Mouse (Mus musculus) hindbrain, embryonic 11.5 days (tissue): Measurements from ENCODE around the gene Satl1. TPM values are rescaled to one million over a fixed set of nuclear protein-coding genes. Genes with fewer than 3 reads are reported as not detected.
A peak's percentile ranks its signal among the peaks of the same experiment; 100 is the strongest.

Experiments
- ATAC-seq: fragments of 200-750 bp; cut with Nextera tagmentation; 2 replicates; pipeline ENCODE4 v1.8.0; 2017; ENCODE audit warnings: mild to moderate bottlenecking, moderate TSS enrichment, moderate library complexity; ENCODE audit not compliant: low FRiP score
- DNase-seq: peaks from one replicate; pipeline ENCODE4 v3.0.0-alpha.2; 2015; ENCODE audit warnings: low spot score
- H3K27ac ChIP-seq: fragments of 300-500 bp; sonication (generic); 2 replicates; pipeline ENCODE4 v1.5.1; 2014; ENCODE audit warnings: mild to moderate bottlenecking, low read depth, low read length
- H3K27me3 ChIP-seq: fragments of 300-500 bp; sonication (generic); 2 replicates; pipeline ENCODE4 v1.6.1; 2014; ENCODE audit warnings: mild to moderate bottlenecking, low read length, moderate library complexity, mixed read lengths; ENCODE audit not compliant: control insufficient read depth, insufficient read depth
- H3K36me3 ChIP-seq: fragments of 300-500 bp; sonication (generic); 2 replicates; pipeline ENCODE4 v1.6.1; 2014; ENCODE audit warnings: mild to moderate bottlenecking, low read length, moderate library complexity, mixed read lengths; ENCODE audit not compliant: control insufficient read depth, insufficient read depth
- H3K4me1 ChIP-seq: fragments of 300-500 bp; sonication (generic); replicated peaks from 2 replicates; pipeline ENCODE4 v1.6.1; 2014; ENCODE audit warnings: low read length, mixed read lengths; ENCODE audit not compliant: control insufficient read depth, insufficient read depth
- H3K4me2 ChIP-seq: fragments of 300-500 bp; sonication (generic); replicated peaks from 2 replicates; pipeline ENCODE4 v1.6.1; 2014; ENCODE audit warnings: mild to moderate bottlenecking, low read depth, low read length
- H3K4me3 ChIP-seq: fragments of 300-500 bp; sonication (generic); 2 replicates; pipeline ENCODE4 v1.5.1; 2014; ENCODE audit warnings: low read depth, low read length
- H3K9ac ChIP-seq: fragments of 300-500 bp; sonication (generic); 2 replicates; pipeline ENCODE4 v1.6.1; 2014; ENCODE audit warnings: low read depth, low read length
- H3K9me3 ChIP-seq: fragments of 300-500 bp; sonication (generic); 2 replicates; pipeline ENCODE4 v1.6.1; 2016; ENCODE audit warnings: low read length; ENCODE audit not compliant: control insufficient read depth
- WGBS: fragments of 180-500 bp; shearing (Covaris S2); extraction: QIAGEN DNeasy Blood & Tissue Kit; methylation state at CpG from one replicate; pipeline ENCODE4 v1.1.7; 2014; 5-methylcytosine and 5-hydroxymethylcytosine counted together
- polyA plus RNA-seq: library from polyadenylated mRNA; unstranded; fragments of >200 nt; fragmentation: Nextera tagmentation; extraction: Ambion mirVana; gene quantifications from 2 replicates; pipeline ENCODE4 v1.2.1, GENCODE M21; 2014

Gene Satl1
- polyA plus RNA-seq, 1 experiment from 2014 or later: not detected

- Histone ChIP-seq H3K4me1 (no peaks in the 10 kb centered on the region), H3K4me2 (no peak overlapping the region), H3K36me3 (no peaks in the 10 kb centered on the region), H3K4me3 (no peak overlapping the region), H3K9me3 (no peaks in the 10 kb centered on the region), H3K27me3 (no peaks in the 10 kb centered on the region), H3K27ac (no peak overlapping the region), H3K9ac (no peak overlapping the region)
- ATAC-seq (peak; percentile 78), DNase-seq (peak; percentile 3)
- 52% methylated on average over 4 of the region's 4 CpGs for WGBS
These were observed 58.8 kb downstream of the Satl1 start for GRCm38 (mm10) chrX:112347467-112348394.

GRCm38 (mm10) chrX:112339486-112339885 is 67.1 kb downstream of the Satl1 start:
- H3K27ac ChIP-seq: no peak overlapping the region
- no peaks in the 10 kb centered on the region for H3K27me3 ChIP-seq
- no peaks in the 10 kb centered on the region for H3K4me1 ChIP-seq
- no peak for ATAC-seq
- H3K36me3 ChIP-seq: no peaks in the 10 kb centered on the region
- no peaks in the 10 kb centered on the region for H3K9me3 ChIP-seq
- no peak for DNase-seq
- H3K4me2 ChIP-seq: no peak overlapping the region
- 79% methylated on average over 3 of the region's 3 CpGs for WGBS
- no peak overlapping the region for H3K9ac ChIP-seq
- H3K4me3 ChIP-seq: no peak overlapping the region

Other genes starting within 250 kb of the Satl1 start
- 0.13 and 0.29 TPM in 2 replicates for gene 4933403O08Rik, start 167.7 kb downstream of the Satl1 start, polyA plus RNA-seq
- gene Apool, start 95.4 kb downstream of the Satl1 start, polyA plus RNA-seq: 61.6 and 70.7 TPM in 2 replicates
- gene 2010106E10Rik, start 88.5 kb upstream of the Satl1 start, polyA plus RNA-seq: not detected in 2 replicates
- 27.5 and 29.2 TPM in 2 replicates for gene Zfp711, start 193.7 kb upstream of the Satl1 start, polyA plus RNA-seq